Mouse (Mus musculus): ENCODE data around the gene Rhbdf2.

Gene Rhbdf2

DNA sequence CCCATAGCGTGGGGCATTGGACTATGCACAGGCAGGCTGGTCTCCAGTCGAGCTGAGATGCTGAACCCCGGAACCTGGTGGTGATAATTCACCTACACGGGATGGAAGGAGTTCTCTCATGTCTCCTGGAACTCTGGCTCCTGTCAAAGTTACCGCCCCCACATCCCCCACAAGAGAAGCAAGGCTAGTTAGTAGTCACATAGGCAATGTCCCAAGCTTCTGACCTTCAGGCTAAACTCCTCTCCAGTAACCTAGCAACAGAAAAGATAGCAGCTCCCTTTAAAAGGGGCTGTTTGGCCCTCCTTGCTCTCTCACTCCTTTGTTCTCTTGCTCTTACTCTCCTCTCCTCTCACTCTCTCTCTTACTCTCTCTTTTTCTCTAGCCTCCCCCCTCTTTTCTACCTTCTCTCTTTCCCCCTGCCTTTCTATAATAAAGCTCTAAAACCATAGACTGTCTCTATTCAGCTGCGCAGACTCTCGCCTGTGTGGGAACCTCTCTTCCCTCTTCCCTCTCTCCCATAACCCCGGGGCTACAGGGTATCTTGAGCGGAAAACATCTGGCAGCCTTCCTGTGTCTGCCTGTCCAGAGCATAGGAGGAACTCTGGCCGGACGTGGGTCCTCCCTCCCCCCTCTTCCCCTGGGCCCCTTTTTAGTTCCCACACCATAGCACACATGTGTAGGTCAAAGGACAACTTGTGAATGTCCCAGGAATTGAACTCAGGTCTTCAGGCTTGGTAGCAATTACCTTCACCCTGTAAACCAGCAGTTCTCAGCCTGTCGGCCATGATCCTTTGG lies 3.5 kb upstream of the Rhbdf2 start:
- no peak overlapping the region for H3K4me3 ChIP-seq (replicated peaks; ENCODE audit: low read length)
- TF ChIP-seq POU5F1 (IDR thresholded peaks at IDR 0.05; ENCODE audit: borderline replicate concordance, low read length), result no peak
- TF ChIP-seq NANOG (IDR thresholded peaks at IDR 0.05; ENCODE audit: borderline replicate concordance, low read length), result no peak
- TF ChIP-seq CTCF (conservative IDR thresholded peaks at IDR 0.05; ENCODE audit: low read length), result no peak
- H3K27me3 ChIP-seq (ENCODE audit: insufficient read depth, low read length), result no peaks in the 10 kb centered on the region
- no peaks in the 10 kb centered on the region for H3K9me3 ChIP-seq (ENCODE audit: low read length)
- no peaks in the 10 kb centered on the region for H3K36me3 ChIP-seq (ENCODE audit: insufficient read depth, low read length)
- peaks cover 38% of the 10 kb centered on the region for H3K4me1 ChIP-seq (replicated peaks; ENCODE audit: low read depth, low read length)

DNA sequence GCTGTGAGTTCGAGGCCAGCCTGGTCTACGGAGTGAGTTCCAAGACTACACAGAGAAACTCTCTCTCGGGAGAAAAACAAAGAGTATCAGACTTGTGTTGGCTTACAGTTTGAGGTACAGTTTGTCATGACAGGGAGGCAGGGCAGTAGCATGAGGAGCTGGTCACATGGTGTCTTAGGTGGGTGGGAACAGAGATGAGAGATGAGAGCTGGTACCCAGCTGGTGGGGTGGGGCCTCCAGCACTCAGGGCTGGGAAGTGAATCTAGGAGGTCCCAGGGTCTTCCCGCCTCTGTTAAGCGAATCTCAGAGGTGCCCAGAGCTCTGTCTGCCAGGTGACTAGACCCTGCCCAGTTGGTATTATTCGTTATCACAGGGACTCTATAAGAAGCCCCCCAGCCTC lies 2.7 kb upstream of the Rhbdf2 start:
- Histone ChIP-seq H3K4me1 (replicated peaks; ENCODE audit: low read depth, low read length) (peaks cover 47% of the 10 kb centered on the region), H3K27me3 (ENCODE audit: insufficient read depth, low read length) (no peaks in the 10 kb centered on the region), H3K4me3 (replicated peaks; ENCODE audit: low read length) (peak overlapping the region; percentile 21; the same call in 1 of the 2 replicates), H3K36me3 (ENCODE audit: insufficient read depth, low read length) (no peaks in the 10 kb centered on the region), H3K9me3 (ENCODE audit: low read length) (no peaks in the 10 kb centered on the region)
- TF ChIP-seq CTCF (conservative IDR thresholded peaks at IDR 0.05; ENCODE audit: low read length), result no peak
- no peak for TF ChIP-seq POU5F1 (IDR thresholded peaks at IDR 0.05; ENCODE audit: borderline replicate concordance, low read length)
- no peak for TF ChIP-seq NANOG (IDR thresholded peaks at IDR 0.05; ENCODE audit: borderline replicate concordance, low read length)

GRCm38 (mm10) chr11:116628712-116629111 lies 1.9 kb upstream of the Rhbdf2 start:
- no peaks in the 10 kb centered on the region for H3K36me3 ChIP-seq (ENCODE audit: insufficient read depth, low read length)
- TF ChIP-seq POU5F1 (IDR thresholded peaks at IDR 0.05; ENCODE audit: borderline replicate concordance, low read length), result no peak
- peak; percentile 85 for TF ChIP-seq CTCF (conservative IDR thresholded peaks at IDR 0.05; ENCODE audit: low read length)
- no peak for TF ChIP-seq NANOG (IDR thresholded peaks at IDR 0.05; ENCODE audit: borderline replicate concordance, low read length)
- peak overlapping the region; percentile 21; the same call in 1 of the 2 replicates for H3K4me3 ChIP-seq (replicated peaks; ENCODE audit: low read length)
- peaks cover 50% of the 10 kb centered on the region for H3K4me1 ChIP-seq (replicated peaks; ENCODE audit: low read depth, low read length)
- H3K9me3 ChIP-seq (ENCODE audit: low read length), result no peaks in the 10 kb centered on the region
- H3K27me3 ChIP-seq (ENCODE audit: insufficient read depth, low read length), result no peaks in the 10 kb centered on the region; the same call in 1 of the 2 replicates

GRCm38 (mm10) chr11:116627072-116628020 lies 527 bp upstream of the Rhbdf2 start:
- H3K9me3 ChIP-seq (ENCODE audit: low read length), result no peaks in the 10 kb centered on the region
- H3K27me3 ChIP-seq (ENCODE audit: insufficient read depth, low read length), result peaks cover 13% of the 10 kb centered on the region
- no peak for TF ChIP-seq NANOG (IDR thresholded peaks at IDR 0.05; ENCODE audit: borderline replicate concordance, low read length)
- TF ChIP-seq CTCF (conservative IDR thresholded peaks at IDR 0.05; ENCODE audit: low read length), result peak; percentile 6
- TF ChIP-seq POU5F1 (IDR thresholded peaks at IDR 0.05; ENCODE audit: borderline replicate concordance, low read length), result no peak
- no peaks in the 10 kb centered on the region for H3K36me3 ChIP-seq (ENCODE audit: insufficient read depth, low read length)
- H3K4me1 ChIP-seq (replicated peaks; ENCODE audit: low read depth, low read length), result peaks cover 60% of the 10 kb centered on the region
- no peak overlapping the region for H3K4me3 ChIP-seq (replicated peaks; ENCODE audit: low read length)

GRCm38 (mm10) chr11:116625081-116626000 lies 1.5 kb downstream of the Rhbdf2 start:
- peaks cover 10% of the 10 kb centered on the region for H3K36me3 ChIP-seq (ENCODE audit: insufficient read depth, low read length)
- no peaks in the 10 kb centered on the region for H3K9me3 ChIP-seq (ENCODE audit: low read length)
- peaks cover 69% of the 10 kb centered on the region for H3K4me1 ChIP-seq (replicated peaks; ENCODE audit: low read depth, low read length)
- peaks cover 13% of the 10 kb centered on the region for H3K27me3 ChIP-seq (ENCODE audit: insufficient read depth, low read length)
- H3K4me3 ChIP-seq (replicated peaks; ENCODE audit: low read length), result peak overlapping the region; percentile 98
- TF ChIP-seq POU5F1 (IDR thresholded peaks at IDR 0.05; ENCODE audit: borderline replicate concordance, low read length) (no peak), NANOG (IDR thresholded peaks at IDR 0.05; ENCODE audit: borderline replicate concordance, low read length) (no peak), CTCF (conservative IDR thresholded peaks at IDR 0.05; ENCODE audit: low read length) (peak; percentile 77)

- TF ChIP-seq POU5F1 (IDR thresholded peaks at IDR 0.05; ENCODE audit: borderline replicate concordance, low read length) (no peak), NANOG (IDR thresholded peaks at IDR 0.05; ENCODE audit: borderline replicate concordance, low read length) (no peak), CTCF (conservative IDR thresholded peaks at IDR 0.05; ENCODE audit: low read length) (no peak)
- no peaks in the 10 kb centered on the region for H3K9me3 ChIP-seq (ENCODE audit: low read length)
- H3K4me1 ChIP-seq (replicated peaks; ENCODE audit: low read depth, low read length), result peaks cover 72% of the 10 kb centered on the region
- H3K4me3 ChIP-seq (replicated peaks; ENCODE audit: low read length), result peak overlapping the region; percentile 98
- peaks cover 13% of the 10 kb centered on the region for H3K27me3 ChIP-seq (ENCODE audit: insufficient read depth, low read length)
- peaks cover 13% of the 10 kb centered on the region for H3K36me3 ChIP-seq (ENCODE audit: insufficient read depth, low read length)
These were observed 2.5 kb downstream of the Rhbdf2 start for GRCm38 (mm10) chr11:116624131-116624832.
